Mouse (Mus musculus) lung, embryonic 14.5 days (tissue): ENCODE measurements around the gene Bmp2k. TPM values are rescaled to one million over a fixed set of nuclear protein-coding genes. Genes with fewer than 3 reads are reported as not detected.

Experiments
- ATAC-seq: fragments of 200-750 bp; cut with Nextera tagmentation; 2 replicates; pipeline ENCODE4 v1.8.0; 2017; ENCODE audit warnings: mild to moderate bottlenecking, moderate TSS enrichment, moderate library complexity; ENCODE audit not compliant: insufficient read depth
- DNase-seq: peaks from one replicate; pipeline ENCODE4 v3.0.0-alpha.2; 2015
- H3K27ac ChIP-seq: fragments of 300-500 bp; sonication (generic); 2 replicates; pipeline ENCODE4 v1.5.1; 2014; ENCODE audit warnings: low read depth, mild to moderate bottlenecking, moderate library complexity
- H3K27me3 ChIP-seq: fragments of 300-500 bp; sonication (generic); 2 replicates; pipeline ENCODE4 v1.6.1; 2014; ENCODE audit warnings: low read length, control low read depth; ENCODE audit not compliant: insufficient read depth
- H3K36me3 ChIP-seq: fragments of 300-500 bp; sonication (generic); 2 replicates; pipeline ENCODE4 v1.6.1; 2014; ENCODE audit warnings: control low read depth; ENCODE audit not compliant: insufficient read depth
- H3K4me1 ChIP-seq: fragments of 300-500 bp; sonication (generic); 2 replicates; pipeline ENCODE4 v1.6.1; 2014; ENCODE audit warnings: antibody characterized with exemption, control low read depth; ENCODE audit not compliant: insufficient read depth
- H3K4me2 ChIP-seq: fragments of 300-500 bp; sonication (generic); 2 replicates; pipeline ENCODE4 v1.6.1; 2014; ENCODE audit warnings: mild to moderate bottlenecking
- H3K4me3 ChIP-seq: fragments of 300-500 bp; sonication (generic); 2 replicates; pipeline ENCODE4 v1.5.1; 2014; ENCODE audit warnings: low read depth, low read length
- H3K9ac ChIP-seq: fragments of 300-500 bp; sonication (generic); 2 replicates; pipeline ENCODE4 v1.6.1; 2014
- H3K9me3 ChIP-seq: fragments of 300-500 bp; sonication (generic); 2 replicates; pipeline ENCODE4 v1.6.1; 2016; ENCODE audit warnings: low read depth, low read length, control low read depth
- CTCF ChIP-seq: IDR thresholded peaks from 2 replicates; pipeline ENCODE4 v1.5.1; 2016; ENCODE audit warnings: antibody characterized with exemption, low read depth
- WGBS: fragments of 180-500 bp; shearing (Covaris S2); extraction: QIAGEN DNeasy Blood & Tissue Kit; methylation state at CpG from one replicate; pipeline ENCODE4 v1.1.7; 2014; 5-methylcytosine and 5-hydroxymethylcytosine counted together
- polyA plus RNA-seq: library from polyadenylated mRNA; unstranded; fragments of >200 nt; fragmentation: Nextera tagmentation; extraction: Ambion mirVana; gene quantifications from 2 replicates; pipeline ENCODE4 v1.2.1, GENCODE M21; 2014

Gene Bmp2k
- polyA plus RNA-seq, 1 experiment from 2014 or later = 11.0 TPM

DNA sequence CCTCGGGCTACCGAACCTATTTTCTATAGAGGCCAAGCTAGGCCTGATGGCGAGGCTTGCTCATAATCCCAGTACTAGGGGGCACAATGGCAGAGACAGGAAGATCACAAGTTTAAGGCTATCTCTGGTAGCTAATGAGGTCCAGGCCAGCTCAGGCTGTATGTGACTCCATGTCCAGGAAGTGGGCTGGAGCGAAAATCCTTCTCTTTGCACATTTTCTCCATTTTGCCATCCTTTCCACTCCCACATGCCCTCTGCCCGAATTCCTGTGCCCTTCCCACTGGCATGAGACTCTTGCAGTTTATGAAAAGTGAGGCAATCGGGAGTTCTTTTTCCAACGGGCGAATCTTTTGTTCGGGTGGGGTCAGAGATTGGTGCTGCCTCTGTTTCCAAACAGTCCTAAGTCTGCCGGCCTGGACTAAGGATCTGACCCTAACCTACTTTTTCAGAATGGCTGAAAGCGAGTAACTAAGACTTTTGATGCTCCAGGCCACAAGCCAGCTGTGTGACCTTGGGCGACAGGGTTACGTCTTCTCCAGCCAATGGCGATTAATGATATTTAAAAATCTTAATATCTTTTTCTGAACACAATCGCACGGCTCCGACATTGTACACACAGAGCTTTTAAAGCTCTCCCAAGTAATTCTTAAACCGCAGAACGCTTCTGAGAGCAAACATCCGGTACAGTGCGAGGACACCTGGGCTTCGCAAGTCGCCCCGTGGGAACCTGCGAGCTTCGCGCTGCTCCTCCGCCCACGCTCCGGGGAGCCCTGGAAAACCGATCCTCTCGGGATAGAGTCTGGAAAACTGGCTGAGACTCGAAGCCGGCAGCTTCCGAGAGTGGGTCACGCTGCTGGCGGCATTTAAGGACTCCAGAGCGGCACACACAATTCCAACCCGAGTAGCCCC lies 834 bp upstream of the Bmp2k start:
- no peak; the same call in 1 of the 2 replicates for ATAC-seq
- H3K4me2 ChIP-seq = peak overlapping the region; percentile 89
- H3K4me3 ChIP-seq = peak overlapping the region; percentile 81
- no peaks in the 10 kb centered on the region for H3K36me3 ChIP-seq
- peaks cover 9% of the 10 kb centered on the region; the same call in 1 of the 2 replicates for H3K4me1 ChIP-seq
- peak overlapping the region; percentile 95 for H3K27ac ChIP-seq
- 15% methylated on average over 39 of the region's 39 CpGs for WGBS
- DNase-seq = no peak
- H3K9ac ChIP-seq = peak overlapping the region; percentile 79
- no peaks in the 10 kb centered on the region for H3K9me3 ChIP-seq
- no peaks in the 10 kb centered on the region for H3K27me3 ChIP-seq
- no peak for TF ChIP-seq CTCF

DNA sequence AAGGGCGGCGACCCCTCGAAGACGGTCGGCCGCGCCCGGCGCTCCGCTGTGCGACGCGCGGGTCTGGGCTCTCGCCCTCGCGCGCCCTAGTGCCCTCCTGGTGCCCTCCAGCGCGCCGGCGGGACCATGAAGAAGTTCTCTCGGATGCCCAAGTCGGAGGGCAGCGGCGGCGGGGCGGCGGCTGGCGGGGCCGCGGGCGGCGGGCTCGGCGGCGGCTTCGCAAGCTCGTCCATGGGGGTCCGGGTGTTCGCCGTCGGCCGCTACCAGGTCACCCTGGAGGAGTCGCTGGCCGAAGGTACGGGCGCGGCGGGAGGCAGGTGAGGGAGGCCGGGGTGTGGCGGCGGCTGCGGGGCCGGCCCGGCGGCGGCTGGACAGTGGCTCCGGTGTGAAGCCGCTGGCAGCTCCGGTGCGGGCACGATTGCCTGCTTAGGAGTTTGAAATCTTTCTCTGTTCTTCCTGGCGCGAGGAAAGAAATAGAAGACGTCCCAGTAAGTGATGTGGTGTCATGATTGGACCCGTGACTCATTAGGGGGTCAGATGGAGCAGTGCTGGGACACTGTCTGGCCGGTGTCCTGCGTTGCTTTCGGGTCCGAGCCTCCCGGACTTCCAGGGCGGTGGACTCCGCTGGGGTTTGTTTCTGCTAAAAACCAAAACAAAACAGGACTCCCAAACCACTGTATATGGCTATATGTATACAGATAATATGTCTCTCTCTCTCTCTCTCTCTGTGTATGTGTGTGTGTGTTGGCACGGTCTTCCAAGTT lies 495 bp downstream of the Bmp2k start:
- peak overlapping the region; percentile 89 for H3K4me2 ChIP-seq
- H3K27me3 ChIP-seq = no peaks in the 10 kb centered on the region
- no peaks in the 10 kb centered on the region for H3K36me3 ChIP-seq
- H3K9ac ChIP-seq = peak overlapping the region; percentile 79
- H3K27ac ChIP-seq = peak overlapping the region; percentile 95
- peak overlapping the region; percentile 81 for H3K4me3 ChIP-seq
- DNase-seq (peak; percentile 65), ATAC-seq (peak; percentile 45)
- no peaks in the 10 kb centered on the region for H3K9me3 ChIP-seq
- WGBS = under 1% methylated on average over 70 of the region's 75 CpGs
- peaks cover 9% of the 10 kb centered on the region; the same call in 1 of the 2 replicates for H3K4me1 ChIP-seq
- no peak for TF ChIP-seq CTCF

DNA sequence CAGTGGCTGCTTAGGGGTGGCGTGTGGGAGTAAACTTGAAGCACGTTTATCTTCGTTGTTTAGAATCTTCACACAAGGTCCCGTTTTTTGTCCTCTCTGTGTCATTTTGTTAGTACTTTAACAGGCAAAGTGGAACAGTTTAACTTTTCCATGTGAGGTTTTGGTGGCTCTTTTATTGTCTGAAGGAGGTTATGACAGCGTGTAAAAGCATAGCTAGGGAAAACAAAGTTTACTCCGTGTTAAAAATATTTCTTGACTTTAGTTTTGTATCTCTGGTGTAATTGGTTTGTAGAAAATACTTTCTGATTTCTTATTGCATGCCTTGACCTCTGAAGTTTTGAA lies 1.0 kb downstream of the Bmp2k start:
- ATAC-seq (no peak), DNase-seq (no peak)
- no peaks in the 10 kb centered on the region for H3K9me3 ChIP-seq
- H3K27me3 ChIP-seq = no peaks in the 10 kb centered on the region
- H3K4me3 ChIP-seq = peak overlapping the region; percentile 81
- H3K36me3 ChIP-seq = no peaks in the 10 kb centered on the region
- peak overlapping the region; percentile 79 for H3K9ac ChIP-seq
- WGBS = 5% methylated on average over 6 of the region's 6 CpGs
- TF ChIP-seq CTCF = no peak
- peak overlapping the region; percentile 89 for H3K4me2 ChIP-seq
- peaks cover 9% of the 10 kb centered on the region; the same call in 1 of the 2 replicates for H3K4me1 ChIP-seq
- no peak overlapping the region for H3K27ac ChIP-seq

DNA sequence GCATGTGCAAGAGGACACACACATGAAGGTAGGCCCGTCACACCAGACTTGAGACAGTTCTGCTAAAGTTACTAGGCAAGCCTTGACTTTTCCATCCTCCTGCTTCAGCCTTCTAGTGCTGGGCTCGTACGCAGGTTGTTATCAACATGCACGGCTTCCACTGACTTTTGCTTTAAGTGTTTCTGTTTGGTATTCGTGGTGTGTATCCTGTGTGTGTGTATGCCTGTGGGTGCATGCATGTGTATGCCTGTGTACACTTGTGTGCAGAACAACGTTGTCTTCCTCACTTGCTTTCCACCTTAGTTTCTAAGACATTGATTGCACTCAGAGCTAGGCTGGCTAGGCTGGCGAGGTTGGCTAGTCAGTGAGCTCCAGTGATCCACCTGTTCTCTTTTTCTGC lies 2.1 kb downstream of the Bmp2k start:
- DNase-seq (no peak), ATAC-seq (no peak)
- Histone ChIP-seq H3K36me3 (no peaks in the 10 kb centered on the region), H3K27me3 (no peaks in the 10 kb centered on the region), H3K4me2 (peak overlapping the region; percentile 89), H3K9ac (no peak overlapping the region), H3K9me3 (no peaks in the 10 kb centered on the region), H3K4me3 (peak overlapping the region; percentile 81), H3K27ac (no peak overlapping the region), H3K4me1 (peaks cover 15% of the 10 kb centered on the region; the same call in 1 of the 2 replicates)
- 84% methylated on average over 7 of the region's 7 CpGs for WGBS
- no peak for TF ChIP-seq CTCF

DNA sequence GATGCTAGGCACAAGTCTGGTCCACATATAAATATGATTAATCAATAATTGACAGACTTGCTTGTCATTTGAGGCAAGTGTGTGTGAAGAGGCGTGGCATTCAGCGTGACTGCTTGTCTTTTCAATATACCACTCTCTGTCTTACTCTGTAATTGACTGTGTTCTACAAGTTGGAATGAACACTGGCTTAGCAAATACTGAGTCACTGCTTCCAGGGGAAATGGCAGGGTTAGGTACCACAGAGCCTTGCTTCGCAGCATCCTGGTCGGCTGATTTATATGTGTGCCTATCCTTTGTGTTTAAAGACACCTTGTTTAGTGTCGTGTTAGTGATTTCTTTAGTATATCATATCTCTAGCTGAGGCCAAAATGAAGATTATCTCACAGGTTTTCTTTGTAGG lies 3.0 kb downstream of the Bmp2k start:
- no peak for ATAC-seq
- TF ChIP-seq CTCF = no peak
- peak overlapping the region; percentile 89 for H3K4me2 ChIP-seq
- DNase-seq = no peak
- H3K36me3 ChIP-seq = no peaks in the 10 kb centered on the region
- H3K9me3 ChIP-seq = no peaks in the 10 kb centered on the region
- H3K4me1 ChIP-seq = peaks cover 16% of the 10 kb centered on the region; the same call in 1 of the 2 replicates
- whole genome bisulfite sequencing = 80% methylated on average over 5 of the region's 5 CpGs
- no peaks in the 10 kb centered on the region for H3K27me3 ChIP-seq
- H3K4me3 ChIP-seq = no peak overlapping the region
- no peak overlapping the region for H3K9ac ChIP-seq
- no peak overlapping the region for H3K27ac ChIP-seq

DNA sequence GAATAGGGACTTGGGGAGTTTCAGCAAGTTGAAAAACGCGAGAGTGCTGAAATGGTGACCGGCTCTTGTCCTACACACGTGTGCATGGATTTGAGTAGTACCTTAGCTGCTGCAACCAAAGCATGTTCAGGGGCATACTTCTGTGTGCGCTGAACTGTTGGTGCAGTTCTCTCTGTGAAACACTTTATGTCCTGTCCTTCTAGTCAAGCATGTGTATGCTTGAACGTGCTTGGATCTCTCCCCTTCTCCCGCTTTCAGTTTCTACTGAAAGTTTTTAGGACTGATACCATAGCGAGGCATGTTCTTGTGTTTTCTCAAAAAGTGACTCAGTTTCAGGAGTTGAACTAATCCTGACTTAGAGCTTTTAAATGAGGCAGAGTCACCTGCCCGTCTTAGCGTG lies 3.7 kb downstream of the Bmp2k start:
- DNase-seq = no peak
- 90% methylated on average over 10 of the region's 10 CpGs for whole genome bisulfite sequencing
- Histone ChIP-seq H3K4me2 (0 out of 2 replicates have a peak overlapping the region, but pooled peaks have one; percentile 89), H3K27ac (no peak overlapping the region), H3K9ac (no peak overlapping the region), H3K4me1 (peaks cover 16% of the 10 kb centered on the region; the same call in 1 of the 2 replicates), H3K27me3 (no peaks in the 10 kb centered on the region), H3K9me3 (no peaks in the 10 kb centered on the region), H3K4me3 (no peak overlapping the region), H3K36me3 (no peaks in the 10 kb centered on the region)
- ATAC-seq = no peak
- no peak for TF ChIP-seq CTCF

DNA sequence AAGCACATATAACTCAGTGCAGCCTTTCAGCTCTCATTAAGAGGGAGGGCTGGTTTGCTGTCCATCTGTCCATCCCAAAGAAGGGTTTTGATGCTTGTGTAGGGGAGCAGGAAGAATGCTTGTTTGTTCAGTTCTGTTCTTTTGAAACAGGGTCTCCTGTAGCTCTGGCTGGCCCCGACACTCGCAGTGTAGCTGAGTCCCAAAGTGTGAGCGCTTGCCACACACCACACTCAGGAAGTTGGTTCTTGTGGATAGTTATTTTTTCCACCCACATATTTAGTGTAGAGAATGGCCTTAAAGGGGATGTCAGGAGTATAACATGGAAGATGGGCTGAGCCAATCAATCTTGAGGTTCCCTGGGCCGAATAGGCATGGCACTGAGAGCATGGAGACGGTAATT lies 4.1 kb downstream of the Bmp2k start:
- peaks cover 13% of the 10 kb centered on the region; the same call in 1 of the 2 replicates for H3K4me1 ChIP-seq
- H3K4me2 ChIP-seq = 0 out of 2 replicates have a peak overlapping the region, but pooled peaks have one; percentile 5
- DNase-seq (no peak), ATAC-seq (no peak)
- no peak overlapping the region for H3K4me3 ChIP-seq
- H3K9me3 ChIP-seq = no peaks in the 10 kb centered on the region
- no peak for TF ChIP-seq CTCF
- no peaks in the 10 kb centered on the region for H3K27me3 ChIP-seq
- H3K27ac ChIP-seq = no peak overlapping the region
- H3K36me3 ChIP-seq = no peaks in the 10 kb centered on the region
- WGBS = 87% methylated on average over 5 of the region's 5 CpGs
- no peak overlapping the region for H3K9ac ChIP-seq
